In the genomic region with DNA sequence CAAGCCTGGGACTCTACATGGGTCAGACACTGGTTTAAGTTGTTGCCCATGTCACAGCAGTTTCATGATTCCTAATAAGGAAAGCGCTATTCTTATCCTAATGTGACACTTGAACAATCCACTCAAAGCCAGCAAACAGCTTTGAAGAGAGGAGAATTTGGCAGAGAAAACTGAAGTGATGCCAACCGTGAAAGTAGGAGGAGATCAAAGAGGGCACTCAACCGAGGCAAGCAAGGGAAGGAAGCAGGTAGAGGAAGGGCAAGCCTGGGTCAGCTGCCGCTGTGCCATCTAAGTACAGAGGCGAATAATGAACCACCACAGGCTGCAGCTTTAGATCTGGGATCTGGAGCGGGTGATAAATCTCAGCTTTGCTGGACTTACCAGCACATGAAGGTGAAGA, we compare ENCODE assay signal across 14 mouse cellular contexts.
DNase-seq lines count a peak whose midpoint lies in the region; ATAC-seq and TF ChIP-seq lines count a peak whose summit lies in the region.
"Had no signal": no experiment of that assay in that cellular context is flagged by ENCODE, and none has a peak within 500 bp of the region (broad histone marks: within the 10 kb centered on the region; RNA-seq: fewer than 3 reads in every experiment).

No protein-coding gene starts in this region.

- H3K9ac ChIP-seq in forebrain, embryonic 14.5 days (ENCODE audit: low read length): no peak overlapping the region
- H3K9ac ChIP-seq in forebrain, postnatal 0 days: no peak overlapping the region
- H3K9ac ChIP-seq in kidney, embryonic 14.5 days (ENCODE audit: low read depth, low read length): no peak overlapping the region
- H3K9ac ChIP-seq: embryonic facial prominence, embryonic 12.5 days; midbrain, embryonic 13.5 days had no signal

- ATAC-seq in forebrain, embryonic 14.5 days: no peak
- ATAC-seq in forebrain, postnatal 0 days: no peak
- peak; percentile 76; the same call in 1 of the 2 replicates for ATAC-seq in kidney, embryonic 14.5 days (ENCODE audit: low FRiP score, low TSS enrichment)
- ATAC-seq in megakaryocyte-erythroid progenitor cell, adult 5-6 weeks (replicated peaks; ENCODE audit: low FRiP score, low TSS enrichment, poor library complexity, severe bottlenecking): no peak
- ATAC-seq: activated CD4-positive, CD25-positive, alpha-beta regulatory T cell, adult 4 months; midbrain, embryonic 13.5 days had no signal

- H3K4me1 ChIP-seq in forebrain, embryonic 14.5 days (ENCODE audit: control insufficient read depth, insufficient read depth, low read length): no peaks in the 10 kb centered on the region
- H3K4me1 ChIP-seq in forebrain, postnatal 0 days (ENCODE audit: insufficient read depth): no peaks in the 10 kb centered on the region
- H3K4me1 ChIP-seq in kidney, embryonic 14.5 days (ENCODE audit: control insufficient read depth, insufficient read depth, low read length): no peaks in the 10 kb centered on the region
- H3K4me1 ChIP-seq: embryonic facial prominence, embryonic 12.5 days had no signal

- 42% methylated on average over 6 of the region's 6 CpGs for WGBS in forebrain, embryonic 14.5 days
- 48% methylated on average over 6 of the region's 6 CpGs for WGBS in forebrain, postnatal 0 days
- 39% methylated on average over 6 of the region's 6 CpGs for WGBS in kidney, embryonic 14.5 days

- TF ChIP-seq CTCF in forebrain, postnatal 0 days (IDR thresholded peaks at IDR 0.05; ENCODE audit: low read depth): no peak

- no peak overlapping the region for H3K4me2 ChIP-seq in forebrain, embryonic 14.5 days (ENCODE audit: low read length)
- H3K4me2 ChIP-seq in forebrain, postnatal 0 days (ENCODE audit: low read depth): no peak overlapping the region
- H3K4me2 ChIP-seq in kidney, embryonic 14.5 days (replicated peaks; ENCODE audit: low read depth, low read length): no peak overlapping the region
- H3K4me2 ChIP-seq: embryonic facial prominence, embryonic 12.5 days; midbrain, embryonic 13.5 days had no signal

- no peak overlapping the region for H3K27ac ChIP-seq in forebrain, embryonic 14.5 days (ENCODE audit: low read depth, low read length)
- H3K27ac ChIP-seq in forebrain, postnatal 0 days (ENCODE audit: low read depth, low read length): no peak overlapping the region
- H3K27ac ChIP-seq in kidney, embryonic 14.5 days (ENCODE audit: low read depth, low read length): no peak overlapping the region
- H3K27ac ChIP-seq: embryonic facial prominence, embryonic 12.5 days; macrophage; midbrain, embryonic 13.5 days had no signal

- no peaks in the 10 kb centered on the region for H3K27me3 ChIP-seq in forebrain, embryonic 14.5 days (replicated peaks; ENCODE audit: control insufficient read depth, insufficient read depth, low read length)
- H3K27me3 ChIP-seq in forebrain, postnatal 0 days (ENCODE audit: insufficient read depth, low read length): no peaks in the 10 kb centered on the region
- H3K27me3 ChIP-seq in kidney, embryonic 14.5 days (ENCODE audit: control insufficient read depth, insufficient read depth, low read length): no peaks in the 10 kb centered on the region
- H3K27me3 ChIP-seq: embryonic facial prominence, embryonic 12.5 days; midbrain, embryonic 13.5 days had no signal

- H3K36me3 ChIP-seq in forebrain, embryonic 14.5 days (ENCODE audit: control insufficient read depth, insufficient read depth, low read length): no peaks in the 10 kb centered on the region
- no peaks in the 10 kb centered on the region for H3K36me3 ChIP-seq in forebrain, postnatal 0 days (ENCODE audit: insufficient read depth)
- H3K36me3 ChIP-seq in kidney, embryonic 14.5 days (ENCODE audit: control insufficient read depth, insufficient read depth, low read length): no peaks in the 10 kb centered on the region
- H3K36me3 ChIP-seq: embryonic facial prominence, embryonic 12.5 days had no signal

- peak; percentile 21 for DNase-seq in forebrain, embryonic 14.5 days (ENCODE audit: low spot score)
- no peak for DNase-seq in forebrain, postnatal 0 days
- no peak for DNase-seq in kidney, adult 18-20 months
- peak; percentile 7 to 40 for DNase-seq in kidney, postnatal 4 days
- peak; percentile 70 for DNase-seq in lung, postnatal 25 days (ENCODE audit: low spot score)
- no peak for DNase-seq in adrenal gland, adult 8-10 months
- DNase-seq: adrenal gland, postnatal 36 days; liver had no signal

- H3K9me3 ChIP-seq in forebrain, embryonic 14.5 days (replicated peaks; ENCODE audit: control insufficient read depth, low read length): no peaks in the 10 kb centered on the region
- H3K9me3 ChIP-seq in forebrain, postnatal 0 days (ENCODE audit: low read length): no peaks in the 10 kb centered on the region
- H3K9me3 ChIP-seq in kidney, embryonic 14.5 days (ENCODE audit: control insufficient read depth, low read length): no peaks in the 10 kb centered on the region
- H3K9me3 ChIP-seq: embryonic facial prominence, embryonic 12.5 days; midbrain, embryonic 13.5 days had no signal

- no peak overlapping the region for H3K4me3 ChIP-seq in forebrain, embryonic 14.5 days (ENCODE audit: low read depth, low read length)
- no peak overlapping the region for H3K4me3 ChIP-seq in forebrain, postnatal 0 days (ENCODE audit: low read depth, low read length)
- H3K4me3 ChIP-seq in kidney, embryonic 14.5 days (ENCODE audit: low read length): no peak overlapping the region
- H3K4me3 ChIP-seq: embryonic facial prominence, embryonic 12.5 days; midbrain, embryonic 13.5 days had no signal

Comparison
In these comparisons a context has a peak if more than half of its experiments do, and no peak if none do; other contexts are left out.
1. DNase-seq: peak in forebrain, embryonic 14.5 days (single experiment), kidney, postnatal 4 days (2 of 2) and lung, postnatal 25 days (single experiment); none in forebrain, postnatal 0 days (single experiment), kidney, adult 18-20 months (single experiment) and adrenal gland, adult 8-10 months (single experiment).